Mouse (Mus musculus): ENCODE data around the gene Prr13. TPM values are rescaled to one million over a fixed set of nuclear protein-coding genes. Genes with fewer than 3 reads are reported as not detected.

Prr13 gene
- total and polyA plus RNA-seq, 3 experiments: 17.3 to 73.3 TPM; not detected in 1

DNA sequence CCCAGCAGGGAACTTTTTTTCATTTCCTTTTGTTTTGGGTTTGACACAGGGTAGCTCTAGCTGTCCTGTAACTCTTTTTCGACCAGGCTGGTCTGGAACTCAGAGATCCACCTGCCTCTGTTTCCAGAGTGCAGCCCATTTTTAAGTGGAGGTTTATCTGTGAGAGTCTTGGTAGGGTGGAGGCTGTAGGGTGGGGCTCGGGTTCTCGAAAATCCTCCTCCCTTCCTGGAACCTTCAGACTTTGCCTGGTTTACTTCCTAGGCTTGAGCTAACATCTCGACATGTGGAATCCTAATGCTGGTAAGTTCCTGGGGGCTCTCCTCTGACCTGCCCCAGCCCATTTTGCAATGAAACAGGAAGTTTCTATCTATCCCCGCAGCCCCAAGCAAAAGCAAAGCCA is 1.0 kb downstream of the Prr13 start (continued):
- no peak for TF ChIP-seq RAD21 (IDR thresholded peaks at IDR 0.05; ENCODE audit: low read depth, low read length)

DNA sequence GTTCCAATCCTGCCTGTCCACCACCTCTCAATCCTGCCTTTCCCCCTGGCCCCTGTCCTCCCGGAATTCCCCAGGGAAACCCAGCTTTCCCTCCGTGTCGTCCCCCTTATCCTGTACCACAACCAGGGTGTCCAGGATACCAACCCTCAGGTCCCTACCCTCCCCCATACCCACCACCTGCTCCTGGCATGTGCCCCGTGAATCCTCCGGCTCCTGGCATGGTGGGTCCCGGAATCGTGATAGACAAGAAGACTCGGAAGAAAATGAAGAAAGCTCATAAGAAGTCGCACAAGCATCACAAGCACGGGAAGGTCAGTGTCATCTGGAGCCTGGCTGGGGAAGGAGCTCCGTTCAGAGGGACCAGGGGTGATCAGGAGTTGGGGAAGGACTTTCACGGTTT is 1.6 kb downstream of the Prr13 start:
- no peak for TF ChIP-seq CHD1 (IDR thresholded peaks at IDR 0.05; ENCODE audit: low read depth, low read length)
- TF ChIP-seq POLR2AphosphoS5 (IDR thresholded peaks at IDR 0.05; ENCODE audit: borderline replicate concordance, low read depth, low read length): no peak
- no peak for TF ChIP-seq SIN3A (IDR thresholded peaks at IDR 0.05; ENCODE audit: low read length)
- TF ChIP-seq CTCF (IDR thresholded peaks at IDR 0.05 in 2 of 3, conservative IDR thresholded peaks at IDR 0.05 in 1 of 3; ENCODE audit: control insufficient read depth in 1 of 3, insufficient read depth in 1 of 3, low read depth in 2 of 3, low read length in 3 of 3, poor library complexity in 1 of 3, severe bottlenecking in 1 of 3): no peak
- peaks cover 5 to 36% of the 10 kb centered on the region in 2 experiments for H3K4me1 ChIP-seq (ENCODE audit: control insufficient read depth in 1 of 2, insufficient read depth in 2 of 2, low read length in 2 of 2)
- no peaks in the 10 kb centered on the region for H3K9me3 ChIP-seq (replicated peaks; ENCODE audit: insufficient read depth, low read length)
- peak overlapping the region; percentile 78 to 79; a peak in 3 of 4 replicates for H3K4me3 ChIP-seq (ENCODE audit: control insufficient read depth in 1 of 2, insufficient read depth in 1 of 2, low read depth in 2 of 2, low read length in 2 of 2)
- peak overlapping the region; percentile 96 for H3K27ac ChIP-seq (ENCODE audit: control insufficient read depth, low read depth, low read length)
- peak overlapping the region; percentile 25 for H3K9ac ChIP-seq (ENCODE audit: control insufficient read depth, low read depth, low read length, poor library complexity, severe bottlenecking)
- H3K36me3 ChIP-seq (ENCODE audit: control insufficient read depth in 1 of 2, insufficient read depth in 2 of 2, low read length in 2 of 2): peaks cover 0 to 26% of the 10 kb centered on the region in 2 experiments; a peak in 2 of 4 replicates
- peaks cover 2% of the 10 kb centered on the region; the same call in 1 of the 2 replicates for H3K79me2 ChIP-seq (ENCODE audit: control insufficient read depth, insufficient read depth, low read length, poor library complexity)
- no peak for DNase-seq (ENCODE audit: low read depth, low spot score)
- H3K27me3 ChIP-seq (ENCODE audit: control insufficient read depth in 1 of 2, insufficient read depth in 2 of 2, low read length in 2 of 2): no peaks in the 10 kb centered on the region

DNA sequence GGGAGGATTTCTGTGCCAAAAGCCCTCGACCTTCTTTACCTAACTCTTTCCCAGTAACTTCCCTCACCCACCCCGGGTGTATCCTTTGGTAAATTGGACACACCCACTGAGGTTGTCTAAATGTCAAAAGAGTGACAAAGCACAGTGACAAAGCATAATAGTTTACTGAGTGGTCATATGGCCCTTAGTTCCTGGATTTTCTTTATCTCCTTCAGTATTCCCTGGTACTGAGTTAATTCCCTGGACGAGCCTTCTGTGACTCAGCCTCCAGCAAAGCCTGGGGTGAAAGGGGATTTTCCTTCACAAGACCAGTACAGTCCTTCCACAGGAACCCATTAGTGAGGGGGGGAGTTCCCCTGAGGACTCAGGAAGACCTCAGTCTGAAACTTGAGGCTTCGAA is 2.1 kb downstream of the Prr13 start:
- peak; percentile 57 for DNase-seq (ENCODE audit: low read depth, low spot score)
- H3K4me3 ChIP-seq (ENCODE audit: control insufficient read depth in 1 of 2, insufficient read depth in 1 of 2, low read depth in 2 of 2, low read length in 2 of 2): no peak overlapping the region
- no peaks in the 10 kb centered on the region for H3K27me3 ChIP-seq (ENCODE audit: control insufficient read depth in 1 of 2, insufficient read depth in 2 of 2, low read length in 2 of 2)
- H3K4me1 ChIP-seq (ENCODE audit: control insufficient read depth in 1 of 2, insufficient read depth in 2 of 2, low read length in 2 of 2): peaks cover 5 to 36% of the 10 kb centered on the region in 2 experiments
- H3K9me3 ChIP-seq (replicated peaks; ENCODE audit: insufficient read depth, low read length): no peaks in the 10 kb centered on the region
- H3K36me3 ChIP-seq (ENCODE audit: control insufficient read depth in 1 of 2, insufficient read depth in 2 of 2, low read length in 2 of 2): peaks cover 0 to 26% of the 10 kb centered on the region in 2 experiments; a peak in 2 of 4 replicates
- peak overlapping the region; percentile 36; the same call in 1 of the 2 replicates for H3K27ac ChIP-seq (ENCODE audit: control insufficient read depth, low read depth, low read length)
- peak overlapping the region; percentile 4; the same call in 1 of the 2 replicates for H3K9ac ChIP-seq (ENCODE audit: control insufficient read depth, low read depth, low read length, poor library complexity, severe bottlenecking)
- H3K79me2 ChIP-seq (ENCODE audit: control insufficient read depth, insufficient read depth, low read length, poor library complexity): peaks cover 2% of the 10 kb centered on the region; the same call in 1 of the 2 replicates
- TF ChIP-seq RCOR1 (IDR thresholded peaks at IDR 0.05; ENCODE audit: low read depth, low read length) (no peak), TBP (IDR thresholded peaks at IDR 0.05; ENCODE audit: low read depth, low read length) (no peak), TCF12 (IDR thresholded peaks at IDR 0.05; ENCODE audit: low read depth, low read length) (no peak), TAL1 (IDR thresholded peaks at IDR 0.05; ENCODE audit: low read length) (no peak), JUND (IDR thresholded peaks at IDR 0.05; ENCODE audit: low read depth, low read length) (no peak), NELFE (IDR thresholded peaks at IDR 0.05; ENCODE audit: low read depth, low read length) (no peak), MAFK (IDR thresholded peaks at IDR 0.05; ENCODE audit: borderline replicate concordance, low read depth, low read length) (no peak), MEF2A (IDR thresholded peaks at IDR 0.05; ENCODE audit: extremely low read depth, insufficient replicate concordance, low read depth, low read length, poor library complexity, severe bottlenecking) (no peak), MXI1 (IDR thresholded peaks at IDR 0.05; ENCODE audit: low read depth, low read length) (no peak), POLR2A (IDR thresholded peaks at IDR 0.05; ENCODE audit: control insufficient read depth in 1 of 2, insufficient read depth in 1 of 2, low read depth in 1 of 2, low read length in 2 of 2, poor library complexity in 1 of 2) (no peak), POLR2AphosphoS5 (IDR thresholded peaks at IDR 0.05; ENCODE audit: borderline replicate concordance, low read depth, low read length) (no peak), ZNF384 (IDR thresholded peaks at IDR 0.05; ENCODE audit: low read depth, low read length) (no peak), E2F4 (IDR thresholded peaks at IDR 0.05; ENCODE audit: borderline replicate concordance, low read depth, low read length) (no peak), MAX (IDR thresholded peaks at IDR 0.05; ENCODE audit: low read length) (no peak), ZKSCAN1 (IDR thresholded peaks at IDR 0.05; ENCODE audit: low read depth, low read length) (no peak), USF2 (IDR thresholded peaks at IDR 0.05; ENCODE audit: borderline replicate concordance in 1 of 2, insufficient read depth in 1 of 2, low read depth in 1 of 2, low read length in 2 of 2) (no peak), MYC (IDR thresholded peaks at IDR 0.05; ENCODE audit: low read depth, low read length) (0 out of 2 replicates have a peak, but pooled peaks have one; percentile 19), ZMIZ1 (IDR thresholded peaks at IDR 0.05; ENCODE audit: low read depth, low read length) (no peak), NRF1 (IDR thresholded peaks at IDR 0.05; ENCODE audit: insufficient read depth, low read depth, low read length, poor library complexity, severe bottlenecking) (no peak), ETS1 (IDR thresholded peaks at IDR 0.05; ENCODE audit: low read depth, low read length) (peak; percentile 65; the same call in 1 of the 2 replicates), SMC3 (IDR thresholded peaks at IDR 0.05; ENCODE audit: low read depth, low read length) (no peak), ELF1 (IDR thresholded peaks at IDR 0.05; ENCODE audit: low read depth, low read length) (no peak), CHD1 (IDR thresholded peaks at IDR 0.05; ENCODE audit: low read depth, low read length) (no peak), GABPA (IDR thresholded peaks at IDR 0.05; ENCODE audit: low read depth, low read length) (no peak), RAD21 (IDR thresholded peaks at IDR 0.05; ENCODE audit: low read depth, low read length) (no peak), SIN3A (IDR thresholded peaks at IDR 0.05; ENCODE audit: low read length) (peak; percentile 59), POLR2AphosphoS2 (IDR thresholded peaks at IDR 0.05; ENCODE audit: low read length) (no peak), HCFC1 (IDR thresholded peaks at IDR 0.05; ENCODE audit: low read depth, low read length) (no peak)

Data from MEL (cell line).